Mouse (Mus musculus): Measurements from ENCODE around the gene Rpusd3. TPM values are rescaled to one million over a fixed set of nuclear protein-coding genes. Genes with fewer than 3 reads are reported as not detected.

The Rpusd3 gene
- polyA plus RNA-seq, 1 experiment from 2014 or later = 27.7 TPM

DNA sequence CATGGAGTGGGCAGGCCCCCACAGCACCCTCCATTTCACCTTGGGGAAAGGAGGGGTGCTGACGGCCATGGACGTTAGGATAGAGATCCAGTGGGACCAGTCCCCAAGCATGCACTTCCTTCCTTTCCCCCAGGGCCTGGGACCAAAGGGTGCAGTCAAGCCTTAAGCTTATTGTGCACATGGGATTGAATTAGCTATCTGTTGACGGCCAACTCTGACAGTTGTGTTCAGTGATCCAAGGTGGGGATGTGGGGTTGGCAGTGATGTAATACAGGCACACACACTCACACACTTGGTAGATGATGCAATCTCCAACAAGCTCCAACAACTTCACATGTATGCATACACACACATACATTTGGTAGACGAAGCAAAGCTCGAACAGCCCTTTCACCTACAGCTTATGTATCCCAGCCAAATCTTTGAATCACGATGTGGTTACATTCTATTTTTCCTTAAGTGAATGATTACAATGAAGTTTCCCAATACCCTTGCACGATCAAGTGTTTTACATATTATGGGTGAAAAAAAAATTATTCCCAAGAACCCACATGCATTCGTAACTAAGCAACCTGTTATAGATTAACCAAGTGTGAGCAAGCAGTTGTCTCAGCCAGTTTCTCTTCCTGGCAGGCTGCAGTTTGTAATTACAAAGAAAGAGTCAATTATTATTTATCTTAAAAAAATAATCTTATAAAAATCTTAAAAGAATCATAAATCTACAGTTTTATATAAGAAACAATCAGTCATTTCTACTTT lies 25.2 kb upstream of the Rpusd3 start:
- WGBS = 92% methylated on average over 7 of the region's 8 CpGs
- no peak overlapping the region for H3K4me3 ChIP-seq (ENCODE audit: low read depth, low read length)

DNA sequence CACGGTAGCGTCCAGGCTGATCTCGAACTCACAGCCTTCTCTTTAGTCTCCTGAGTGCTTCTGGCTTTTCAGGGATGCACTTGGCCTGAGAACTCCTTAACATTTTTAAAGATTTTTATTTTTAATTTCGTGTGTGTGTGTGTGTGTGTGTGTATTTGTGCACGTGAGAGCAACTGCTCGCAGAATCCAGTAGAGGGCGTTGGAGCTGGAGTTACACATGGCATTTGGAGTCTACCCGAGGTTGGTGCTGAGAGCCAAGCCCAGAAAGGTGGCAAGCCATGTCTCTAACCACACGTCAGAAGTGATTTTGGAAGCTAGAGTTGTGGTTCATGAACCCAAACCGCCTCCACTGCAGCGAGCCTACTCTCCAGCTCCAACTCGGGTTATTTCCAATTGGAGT lies 24.0 kb upstream of the Rpusd3 start:
- Histone ChIP-seq H3K4me2 (ENCODE audit: low read depth) (peak overlapping the region; percentile 81), H3K27ac (ENCODE audit: low read depth, low read length) (no peak overlapping the region), H3K36me3 (ENCODE audit: control insufficient read depth, insufficient read depth, low read length) (peaks cover 10% of the 10 kb centered on the region), H3K4me1 (ENCODE audit: control insufficient read depth, insufficient read depth, low read length) (peaks cover 5% of the 10 kb centered on the region; the same call in 1 of the 2 replicates), H3K9me3 (ENCODE audit: control insufficient read depth, low read length) (no peaks in the 10 kb centered on the region), H3K4me3 (ENCODE audit: low read depth, low read length) (peak overlapping the region; percentile 81), H3K9ac (ENCODE audit: low read length) (peak overlapping the region; percentile 84), H3K27me3 (ENCODE audit: control insufficient read depth, insufficient read depth, low read length) (no peaks in the 10 kb centered on the region)
- ATAC-seq (ENCODE audit: insufficient read depth, low FRiP score, low TSS enrichment) (no peak), DNase-seq (ENCODE audit: low spot score) (no peak)
- 49% methylated on average over 12 of the region's 12 CpGs for WGBS

More for the DNA sequence above, 25.2 kb upstream of the Rpusd3 start:
- DNase-seq (ENCODE audit: low spot score) = no peak
- Histone ChIP-seq H3K9me3 (ENCODE audit: control insufficient read depth, low read length) (no peaks in the 10 kb centered on the region), H3K4me2 (ENCODE audit: low read depth) (no peak overlapping the region), H3K9ac (ENCODE audit: low read length) (no peak overlapping the region), H3K4me1 (ENCODE audit: control insufficient read depth, insufficient read depth, low read length) (peaks cover 5% of the 10 kb centered on the region; the same call in 1 of the 2 replicates), H3K27ac (ENCODE audit: low read depth, low read length) (no peak overlapping the region), H3K27me3 (ENCODE audit: control insufficient read depth, insufficient read depth, low read length) (no peaks in the 10 kb centered on the region), H3K36me3 (ENCODE audit: control insufficient read depth, insufficient read depth, low read length) (peaks cover 13% of the 10 kb centered on the region)
- ATAC-seq (ENCODE audit: insufficient read depth, low FRiP score, low TSS enrichment) = no peak

- Histone ChIP-seq H3K4me2 (ENCODE audit: low read depth) (peak within 1 kb of the TSS; percentile 81), H3K4me3 (ENCODE audit: low read depth, low read length) (peak within 1 kb of the TSS; percentile 81), H3K9me3 (ENCODE audit: control insufficient read depth, low read length) (no peaks in the 10 kb centered on the region), H3K27ac (ENCODE audit: low read depth, low read length) (peak within 1 kb of the TSS; percentile 39; the same call in 1 of the 2 replicates), H3K4me1 (ENCODE audit: control insufficient read depth, insufficient read depth, low read length) (peaks cover 5% of the 10 kb centered on the region; the same call in 1 of the 2 replicates), H3K9ac (ENCODE audit: low read length) (peak within 1 kb of the TSS; percentile 84), H3K27me3 (ENCODE audit: control insufficient read depth, insufficient read depth, low read length) (no peaks in the 10 kb centered on the region), H3K36me3 (ENCODE audit: control insufficient read depth, insufficient read depth, low read length) (peaks cover 7% of the 10 kb centered on the region)
- WGBS = 1% methylated on average over 45 of the region's 45 CpGs
- DNase-seq (ENCODE audit: low spot score) = peak; percentile 95
- peak; percentile 92 for ATAC-seq (ENCODE audit: insufficient read depth, low FRiP score, low TSS enrichment)
Observed at GRCm38 (mm10) chr6:113442442-113443090, 23.4 kb upstream of the Rpusd3 start, which contains the start of gene Jagn1. Gene Jagn1, plus strand, starts transcription at chr6:113442569.

GRCm38 (mm10) chr6:113442087-113442441 lies 22.9 kb upstream of the Rpusd3 start:
- no peak for DNase-seq (ENCODE audit: low spot score)
- ATAC-seq (ENCODE audit: insufficient read depth, low FRiP score, low TSS enrichment) = peak; percentile 32; the same call in 1 of the 2 replicates
- Histone ChIP-seq H3K4me1 (ENCODE audit: control insufficient read depth, insufficient read depth, low read length) (peaks cover 5% of the 10 kb centered on the region; the same call in 1 of the 2 replicates), H3K27me3 (ENCODE audit: control insufficient read depth, insufficient read depth, low read length) (no peaks in the 10 kb centered on the region), H3K9ac (ENCODE audit: low read length) (peak overlapping the region; percentile 84), H3K27ac (ENCODE audit: low read depth, low read length) (no peak overlapping the region), H3K4me2 (ENCODE audit: low read depth) (peak overlapping the region; percentile 50), H3K9me3 (ENCODE audit: control insufficient read depth, low read length) (no peaks in the 10 kb centered on the region), H3K4me3 (ENCODE audit: low read depth, low read length) (peak overlapping the region; percentile 81), H3K36me3 (ENCODE audit: control insufficient read depth, insufficient read depth, low read length) (peaks cover 2% of the 10 kb centered on the region)
- WGBS = 43% methylated on average over 9 of the region's 9 CpGs

DNA sequence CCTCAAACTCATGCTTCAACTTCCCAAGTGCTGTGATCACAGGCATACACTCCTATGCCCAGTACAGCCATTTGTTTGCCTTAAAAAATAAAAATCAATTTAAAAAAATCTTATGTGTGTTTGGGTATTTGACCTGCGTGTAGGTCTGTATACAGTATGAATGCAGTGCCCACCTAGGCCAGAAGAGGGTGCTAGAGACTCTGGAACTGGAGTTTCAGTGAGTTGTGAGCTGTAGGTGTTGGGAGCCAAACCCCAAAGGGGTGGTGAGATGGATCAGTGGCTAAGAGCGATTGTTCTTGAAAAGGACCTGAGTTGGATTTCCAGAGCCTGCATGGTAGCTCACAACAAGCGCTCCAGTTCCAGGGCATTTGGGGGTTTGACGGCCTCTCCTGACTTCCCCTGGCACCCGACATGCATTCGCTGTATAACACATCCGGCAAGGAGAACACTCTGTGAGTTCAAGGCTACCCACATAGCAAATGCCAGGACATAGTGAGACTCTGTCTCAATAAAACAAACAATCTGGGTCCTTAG lies 22.1 kb upstream of the Rpusd3 start:
- WGBS = 56% methylated on average over 7 of the region's 7 CpGs
- Histone ChIP-seq H3K27ac (ENCODE audit: low read depth, low read length) (no peak overlapping the region), H3K36me3 (ENCODE audit: control insufficient read depth, insufficient read depth, low read length) (no peaks in the 10 kb centered on the region), H3K27me3 (ENCODE audit: control insufficient read depth, insufficient read depth, low read length) (no peaks in the 10 kb centered on the region), H3K4me1 (ENCODE audit: control insufficient read depth, insufficient read depth, low read length) (peaks cover 5% of the 10 kb centered on the region; the same call in 1 of the 2 replicates), H3K4me3 (ENCODE audit: low read depth, low read length) (no peak overlapping the region), H3K9ac (ENCODE audit: low read length) (no peak overlapping the region), H3K4me2 (ENCODE audit: low read depth) (no peak overlapping the region), H3K9me3 (ENCODE audit: control insufficient read depth, low read length) (no peaks in the 10 kb centered on the region)
- ATAC-seq (ENCODE audit: insufficient read depth, low FRiP score, low TSS enrichment) (no peak), DNase-seq (ENCODE audit: low spot score) (peak; percentile 80)

- ATAC-seq (ENCODE audit: insufficient read depth, low FRiP score, low TSS enrichment) (no peak), DNase-seq (ENCODE audit: low spot score) (no peak)
- H3K4me2 ChIP-seq (ENCODE audit: low read depth) = no peak overlapping the region
- H3K4me1 ChIP-seq (ENCODE audit: control insufficient read depth, insufficient read depth, low read length) = peaks cover 5% of the 10 kb centered on the region; the same call in 1 of the 2 replicates
- no peak overlapping the region for H3K9ac ChIP-seq (ENCODE audit: low read length)
- H3K4me3 ChIP-seq (ENCODE audit: low read depth, low read length) = no peak overlapping the region
- no peaks in the 10 kb centered on the region for H3K27me3 ChIP-seq (ENCODE audit: control insufficient read depth, insufficient read depth, low read length)
- 89% methylated on average over 3 of the region's 3 CpGs for WGBS
- no peaks in the 10 kb centered on the region for H3K36me3 ChIP-seq (ENCODE audit: control insufficient read depth, insufficient read depth, low read length)
- no peak overlapping the region for H3K27ac ChIP-seq (ENCODE audit: low read depth, low read length)
- H3K9me3 ChIP-seq (ENCODE audit: control insufficient read depth, low read length) = no peaks in the 10 kb centered on the region
Observed at GRCm38 (mm10) chr6:113440686-113441085, 21.5 kb upstream of the Rpusd3 start.

DNA sequence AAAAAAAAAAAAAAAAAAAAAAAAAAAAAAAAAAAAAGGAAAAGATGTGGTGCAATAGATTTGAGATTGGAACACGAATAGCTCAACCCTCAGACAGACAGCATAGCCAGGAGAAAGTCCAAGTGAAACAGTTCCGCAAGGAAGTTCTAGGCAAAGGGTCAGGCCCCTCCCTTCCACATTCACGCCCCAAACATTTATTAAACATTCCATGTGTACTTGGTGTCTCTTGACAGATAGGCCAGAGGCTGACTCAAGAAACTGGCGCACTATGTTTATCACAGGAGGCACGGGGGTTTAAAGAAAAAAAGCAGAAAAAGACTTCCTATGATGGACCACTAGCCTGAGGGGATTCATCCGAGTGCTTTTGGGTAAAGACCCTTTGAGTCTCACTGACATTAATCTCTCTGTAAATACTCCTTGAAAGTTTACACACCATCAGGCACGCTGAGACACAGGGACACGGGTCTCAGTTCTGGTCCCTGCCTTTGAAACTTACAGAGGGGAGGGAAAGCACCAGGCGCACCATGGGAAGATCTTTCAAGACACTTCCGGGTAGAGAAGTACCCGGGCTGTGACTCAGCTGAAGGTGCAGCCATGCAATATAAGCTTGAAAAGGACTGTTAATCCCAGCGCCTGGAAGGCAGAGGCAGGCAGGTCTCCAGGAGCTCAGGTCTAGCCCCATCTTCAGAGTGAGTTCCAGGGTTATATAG lies 19.7 kb upstream of the Rpusd3 start:
- Histone ChIP-seq H3K4me1 (ENCODE audit: control insufficient read depth, insufficient read depth, low read length) (peaks cover 5% of the 10 kb centered on the region; the same call in 1 of the 2 replicates), H3K9me3 (ENCODE audit: control insufficient read depth, low read length) (no peaks in the 10 kb centered on the region), H3K4me2 (ENCODE audit: low read depth) (no peak overlapping the region), H3K4me3 (ENCODE audit: low read depth, low read length) (no peak overlapping the region), H3K27ac (ENCODE audit: low read depth, low read length) (no peak overlapping the region), H3K36me3 (ENCODE audit: control insufficient read depth, insufficient read depth, low read length) (no peaks in the 10 kb centered on the region), H3K9ac (ENCODE audit: low read length) (no peak overlapping the region), H3K27me3 (ENCODE audit: control insufficient read depth, insufficient read depth, low read length) (no peaks in the 10 kb centered on the region)
- DNase-seq (ENCODE audit: low spot score) = no peak
- ATAC-seq (ENCODE audit: insufficient read depth, low FRiP score, low TSS enrichment) = no peak
- WGBS = 68% methylated on average over 12 of the region's 12 CpGs

- Histone ChIP-seq H3K4me3 (ENCODE audit: low read depth, low read length) (no peak overlapping the region), H3K27ac (ENCODE audit: low read depth, low read length) (no peak overlapping the region), H3K9me3 (ENCODE audit: control insufficient read depth, low read length) (no peaks in the 10 kb centered on the region), H3K36me3 (ENCODE audit: control insufficient read depth, insufficient read depth, low read length) (no peaks in the 10 kb centered on the region), H3K9ac (ENCODE audit: low read length) (no peak overlapping the region), H3K4me1 (ENCODE audit: control insufficient read depth, insufficient read depth, low read length) (no peaks in the 10 kb centered on the region), H3K4me2 (ENCODE audit: low read depth) (no peak overlapping the region), H3K27me3 (ENCODE audit: control insufficient read depth, insufficient read depth, low read length) (no peaks in the 10 kb centered on the region)
- ATAC-seq (ENCODE audit: insufficient read depth, low FRiP score, low TSS enrichment) = no peak
- 78% methylated on average over 12 of the region's 12 CpGs for WGBS
- DNase-seq (ENCODE audit: low spot score) = no peak
Observed at GRCm38 (mm10) chr6:113437135-113437534, 18.0 kb upstream of the Rpusd3 start.
